Mouse (Mus musculus) liver, embryonic 15.5 days (tissue): ENCODE results near the gene 9030612E09Rik. TPM values are rescaled to one million over a fixed set of nuclear protein-coding genes. Genes with fewer than 3 reads are reported as not detected.

Source experiments
- ATAC-seq: fragments of 200-750 bp; cut with Nextera tagmentation; 2 replicates; pipeline ENCODE4 v1.8.0; 2017; ENCODE audit warnings: moderate number of reproducible peaks, mild to moderate bottlenecking, moderate library complexity; ENCODE audit not compliant: insufficient read depth
- H3K27ac ChIP-seq: fragments of 300-500 bp; sonication (generic); replicated peaks from 2 replicates; pipeline ENCODE4 v1.5.1; 2015; ENCODE audit warnings: mild to moderate bottlenecking, inconsistent platforms
- H3K27me3 ChIP-seq: fragments of 300-500 bp; sonication (generic); 2 replicates; pipeline ENCODE4 v1.6.1; 2015; ENCODE audit warnings: mild to moderate bottlenecking, inconsistent platforms
- H3K36me3 ChIP-seq: fragments of 300-500 bp; sonication (generic); replicated peaks from 2 replicates; pipeline ENCODE4 v1.6.1; 2015; ENCODE audit warnings: moderate library complexity, mild to moderate bottlenecking, inconsistent platforms
- H3K4me1 ChIP-seq: fragments of 300-500 bp; sonication (generic); replicated peaks from 2 replicates; pipeline ENCODE4 v1.6.1; 2015; ENCODE audit warnings: inconsistent platforms
- H3K4me2 ChIP-seq: fragments of 300-500 bp; sonication (generic); 2 replicates; pipeline ENCODE4 v1.6.1; 2015; ENCODE audit warnings: moderate library complexity, mild to moderate bottlenecking, inconsistent platforms
- H3K4me3 ChIP-seq: fragments of 300-500 bp; sonication (generic); replicated peaks from 2 replicates; pipeline ENCODE4 v1.5.1; 2015; ENCODE audit warnings: mild to moderate bottlenecking, inconsistent platforms
- H3K9ac ChIP-seq: fragments of 300-500 bp; sonication (generic); 2 replicates; pipeline ENCODE4 v1.6.1; 2015; ENCODE audit warnings: moderate library complexity, mild to moderate bottlenecking, inconsistent platforms
- H3K9me3 ChIP-seq: fragments of 300-500 bp; sonication (generic); replicated peaks from 2 replicates; pipeline ENCODE4 v1.6.1; 2016; ENCODE audit warnings: inconsistent platforms
- WGBS: fragments of 180-500 bp; shearing (Covaris S2); methylation state at CpG from one replicate; pipeline ENCODE4 v1.1.7; 2015; ENCODE audit warnings: mixed read lengths; ENCODE audit not compliant: insufficient replicate concordance; 5-methylcytosine and 5-hydroxymethylcytosine counted together
- polyA plus RNA-seq: library from polyadenylated mRNA; unstranded; fragments of >200 nt; fragmentation: Nextera tagmentation; extraction: Ambion mirVana; gene quantifications from 2 replicates; pipeline ENCODE4 v1.2.1, GENCODE M21; 2015

9030612E09Rik gene
- polyA plus RNA-seq = not detected in 2 replicates

- Histone ChIP-seq H3K36me3 (no peaks in the 10 kb centered on the region), H3K4me3 (peak within 1 kb of the TSS; percentile 50), H3K27ac (no peak within 1 kb of the TSS), H3K9ac (no peak within 1 kb of the TSS), H3K4me1 (peaks cover 5% of the 10 kb centered on the region; the same call in 1 of the 2 replicates), H3K9me3 (no peaks in the 10 kb centered on the region), H3K4me2 (peak within 1 kb of the TSS; percentile 71), H3K27me3 (peaks cover 94% of the 10 kb centered on the region)
- WGBS = under 1% methylated on average over 81 of the region's 91 CpGs
- no peak for ATAC-seq
Measured at GRCm38 (mm10) chr10:43174326-43175155, at the start of gene 9030612E09Rik, which contains the start of gene Sobp. TSS of gene 9030612E09Rik (plus strand) at chr10:43174704. TSS of gene Sobp (minus strand) at chr10:43174530.

- WGBS = 54% methylated on average over 3 of the region's 3 CpGs
- ATAC-seq = no peak
- Histone ChIP-seq H3K9ac (no peak overlapping the region), H3K4me3 (no peak overlapping the region), H3K4me1 (no peaks in the 10 kb centered on the region), H3K36me3 (no peaks in the 10 kb centered on the region), H3K27ac (no peak overlapping the region), H3K9me3 (no peaks in the 10 kb centered on the region), H3K4me2 (no peak overlapping the region), H3K27me3 (no peaks in the 10 kb centered on the region)
Measured at GRCm38 (mm10) chr10:43128750-43129149, 45.8 kb upstream of the 9030612E09Rik start.

GRCm38 (mm10) chr10:43134027-43134426, 40.5 kb upstream of the 9030612E09Rik start:
- H3K4me2 ChIP-seq = no peak overlapping the region
- H3K4me1 ChIP-seq = no peaks in the 10 kb centered on the region
- no peak overlapping the region for H3K4me3 ChIP-seq
- H3K27me3 ChIP-seq = no peaks in the 10 kb centered on the region
- H3K9me3 ChIP-seq = no peaks in the 10 kb centered on the region
- H3K27ac ChIP-seq = no peak overlapping the region
- ATAC-seq = no peak
- no peak overlapping the region for H3K9ac ChIP-seq
- no peaks in the 10 kb centered on the region for H3K36me3 ChIP-seq
- WGBS = 73% methylated on average over 11 of the region's 11 CpGs

DNA sequence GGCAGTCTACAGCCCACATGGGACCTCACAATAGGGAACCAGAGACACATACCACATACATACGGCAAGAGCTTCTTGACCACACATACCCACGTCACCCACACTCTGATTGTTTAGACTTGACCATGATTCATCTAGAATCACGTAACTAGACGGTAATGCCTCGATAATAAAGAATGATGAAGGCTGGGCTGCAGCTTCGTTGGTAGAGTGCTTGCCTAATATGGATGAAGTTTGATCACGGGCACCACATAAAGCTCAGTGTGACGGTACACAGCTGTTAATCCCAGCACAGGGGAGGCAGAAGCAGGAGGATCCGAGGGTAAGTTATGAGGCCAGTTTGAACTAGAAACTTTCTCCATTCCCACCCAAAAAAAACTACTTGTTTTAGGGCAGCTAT, 31.3 kb upstream of the 9030612E09Rik start:
- Histone ChIP-seq H3K27me3 (no peaks in the 10 kb centered on the region), H3K9me3 (no peaks in the 10 kb centered on the region), H3K27ac (no peak overlapping the region), H3K4me3 (no peak overlapping the region), H3K4me2 (no peak overlapping the region), H3K36me3 (no peaks in the 10 kb centered on the region), H3K9ac (no peak overlapping the region), H3K4me1 (no peaks in the 10 kb centered on the region)
- 67% methylated on average over 9 of the region's 9 CpGs for WGBS
- ATAC-seq = no peak

DNA sequence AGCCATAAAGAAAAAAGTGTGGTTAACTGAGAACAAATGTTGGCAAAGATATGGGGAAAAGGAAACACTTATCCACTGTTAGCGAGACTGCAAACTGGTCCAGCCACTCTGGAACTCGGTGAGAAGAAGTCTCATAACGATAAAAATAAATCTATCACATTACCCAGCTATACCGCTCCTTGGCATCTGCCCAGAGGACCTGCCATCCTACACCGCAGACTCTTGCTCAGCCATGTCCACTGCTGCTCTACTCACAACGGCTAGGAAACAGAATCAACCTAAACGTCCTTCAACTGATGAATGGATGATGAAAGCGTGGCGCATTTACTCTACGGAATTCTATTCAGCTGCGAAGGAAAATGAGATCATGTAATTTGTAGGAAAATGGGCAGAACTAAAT, 26.0 kb upstream of the 9030612E09Rik start:
- ATAC-seq = no peak
- Histone ChIP-seq H3K4me3 (no peak overlapping the region), H3K27ac (no peak overlapping the region), H3K27me3 (no peaks in the 10 kb centered on the region), H3K4me2 (no peak overlapping the region), H3K4me1 (no peaks in the 10 kb centered on the region), H3K9me3 (no peaks in the 10 kb centered on the region), H3K9ac (no peak overlapping the region), H3K36me3 (no peaks in the 10 kb centered on the region)
- WGBS = 62% methylated on average over 11 of the region's 11 CpGs

DNA sequence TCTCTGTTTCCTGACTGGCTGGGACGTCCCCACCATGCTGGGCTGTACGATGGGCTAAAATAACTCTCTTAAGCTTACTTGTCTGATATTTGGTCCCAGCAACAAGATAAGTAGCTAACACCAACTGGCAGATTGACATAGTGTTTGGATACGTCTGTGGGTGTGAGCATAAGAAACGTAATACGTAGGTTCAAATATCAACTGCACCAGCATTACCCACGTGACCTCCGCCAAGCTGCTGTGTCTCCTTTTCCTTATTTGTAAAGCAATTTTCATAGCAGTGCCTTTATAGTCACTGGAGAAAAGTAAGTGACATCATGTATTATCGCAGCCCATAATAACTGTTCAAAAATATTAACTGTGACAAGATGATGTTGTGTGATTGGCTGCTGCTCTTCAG, 21.9 kb upstream of the 9030612E09Rik start:
- no peak overlapping the region for H3K4me2 ChIP-seq
- H3K9me3 ChIP-seq = no peaks in the 10 kb centered on the region
- no peak overlapping the region for H3K4me3 ChIP-seq
- H3K9ac ChIP-seq = no peak overlapping the region
- WGBS = 66% methylated on average over 8 of the region's 8 CpGs
- H3K27ac ChIP-seq = no peak overlapping the region
- ATAC-seq = no peak
- H3K27me3 ChIP-seq = no peaks in the 10 kb centered on the region
- H3K4me1 ChIP-seq = no peaks in the 10 kb centered on the region; the same call in 1 of the 2 replicates
- H3K36me3 ChIP-seq = no peaks in the 10 kb centered on the region

DNA sequence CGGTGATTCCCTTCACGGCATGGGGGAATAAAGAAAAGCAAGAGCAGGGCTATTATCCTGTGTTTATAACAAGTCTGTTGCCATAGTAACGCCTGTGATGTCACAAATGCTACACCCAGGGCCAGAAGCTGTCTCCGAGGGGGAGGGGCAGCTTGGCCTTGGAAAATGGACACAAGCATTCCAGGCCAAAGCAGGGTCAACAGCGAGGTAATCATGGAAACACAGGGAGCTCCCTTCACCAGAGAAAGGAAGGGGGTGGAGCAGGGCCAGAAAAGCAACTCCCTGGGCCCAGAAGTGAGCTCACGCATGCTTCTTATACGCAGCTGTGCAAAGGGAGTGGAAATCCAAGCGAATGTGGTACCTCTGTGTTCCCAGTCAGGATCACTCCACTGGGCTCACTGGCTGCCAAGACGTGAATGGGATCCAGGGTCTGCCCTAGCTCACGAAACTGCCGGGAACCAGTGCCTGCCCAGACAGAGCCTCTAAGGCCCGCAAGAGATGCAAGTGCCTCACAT, 19.4 kb upstream of the 9030612E09Rik start:
- H3K4me1 ChIP-seq = no peaks in the 10 kb centered on the region; the same call in 1 of the 2 replicates
- no peaks in the 10 kb centered on the region for H3K36me3 ChIP-seq
- no peak overlapping the region for H3K4me2 ChIP-seq
- no peak overlapping the region for H3K9ac ChIP-seq
- no peak for ATAC-seq
- H3K9me3 ChIP-seq = no peaks in the 10 kb centered on the region
- no peak overlapping the region for H3K27ac ChIP-seq
- 47% methylated on average over 12 of the region's 12 CpGs for WGBS
- no peaks in the 10 kb centered on the region for H3K27me3 ChIP-seq
- H3K4me3 ChIP-seq = no peak overlapping the region

DNA sequence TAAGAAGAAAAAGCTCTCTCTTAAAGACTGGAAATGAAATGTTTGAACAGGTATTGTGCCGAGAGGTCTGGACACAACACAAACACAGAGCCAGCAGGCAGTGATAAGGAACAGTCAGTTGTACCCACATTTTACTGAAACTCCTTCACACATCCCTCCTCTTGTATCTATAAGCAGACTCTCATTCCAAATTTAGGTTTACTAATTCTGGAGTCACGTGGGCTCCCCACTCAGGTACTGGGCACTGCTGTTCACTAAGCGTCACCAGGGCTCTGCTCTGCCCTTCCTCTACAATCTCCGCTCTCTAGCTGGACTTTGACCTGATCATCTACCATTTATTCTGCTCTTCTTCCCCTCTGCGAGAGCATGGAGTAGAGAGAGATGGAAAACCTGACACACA, 15.6 kb upstream of the 9030612E09Rik start:
- H3K27me3 ChIP-seq = no peaks in the 10 kb centered on the region
- H3K9ac ChIP-seq = no peak overlapping the region

DNA sequence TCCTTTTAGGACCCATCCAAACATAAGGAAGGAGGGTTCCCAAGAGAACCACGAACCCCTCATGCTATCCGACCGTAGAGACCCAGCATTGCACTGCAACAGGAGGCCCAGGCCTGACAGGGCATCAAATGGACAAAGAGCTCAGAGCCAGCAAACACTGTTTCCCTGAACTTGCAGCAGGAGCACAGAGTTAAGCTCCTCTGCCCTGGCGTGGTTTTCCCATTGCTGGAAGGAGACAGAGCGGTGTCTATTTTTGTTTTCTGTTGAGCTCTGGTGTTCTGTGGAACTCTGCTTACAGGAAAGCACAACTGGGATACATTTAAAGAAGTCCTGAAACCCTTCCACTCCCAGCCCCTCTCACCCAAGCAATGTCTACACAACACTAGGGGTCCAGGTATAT, 15.2 kb upstream of the 9030612E09Rik start:
- no peak overlapping the region for H3K4me3 ChIP-seq
- H3K27me3 ChIP-seq = no peaks in the 10 kb centered on the region
- no peak for ATAC-seq
- no peaks in the 10 kb centered on the region; the same call in 1 of the 2 replicates for H3K4me1 ChIP-seq
- H3K4me2 ChIP-seq = no peak overlapping the region
- no peak overlapping the region for H3K27ac ChIP-seq
- H3K9ac ChIP-seq = no peak overlapping the region
- H3K9me3 ChIP-seq = no peaks in the 10 kb centered on the region
- no peaks in the 10 kb centered on the region for H3K36me3 ChIP-seq
- 62% methylated on average over 5 of the region's 5 CpGs for WGBS

More for the DNA sequence above, 15.6 kb upstream of the 9030612E09Rik start:
- no peak overlapping the region for H3K27ac ChIP-seq
- H3K36me3 ChIP-seq = no peaks in the 10 kb centered on the region
- H3K4me2 ChIP-seq = no peak overlapping the region
- no peaks in the 10 kb centered on the region for H3K9me3 ChIP-seq
- 53% methylated on average over 5 of the region's 5 CpGs for WGBS
- H3K4me3 ChIP-seq = no peak overlapping the region
- H3K4me1 ChIP-seq = no peaks in the 10 kb centered on the region; the same call in 1 of the 2 replicates
- no peak for ATAC-seq

DNA sequence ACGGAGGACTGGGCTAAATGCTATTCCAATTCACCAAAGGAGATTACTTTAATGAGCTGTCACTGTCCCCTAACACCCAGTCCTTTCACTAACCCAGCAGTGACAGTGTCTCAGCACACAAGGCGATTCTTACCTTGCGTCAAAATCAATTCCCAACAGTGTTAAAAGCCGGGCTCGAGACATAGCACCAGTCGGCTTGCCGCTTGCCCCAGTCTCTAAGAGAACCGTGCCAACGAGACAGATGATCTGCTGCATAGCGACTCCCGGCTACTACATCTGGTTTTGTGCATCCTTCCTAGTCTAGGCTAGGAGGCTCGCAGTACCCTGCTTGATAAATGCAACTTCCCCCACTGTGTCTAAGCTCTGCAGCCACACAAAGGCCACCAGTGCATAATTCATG, 12.2 kb upstream of the 9030612E09Rik start:
- Histone ChIP-seq H3K36me3 (no peaks in the 10 kb centered on the region), H3K27ac (no peak overlapping the region), H3K9ac (no peak overlapping the region), H3K4me2 (no peak overlapping the region), H3K4me1 (no peaks in the 10 kb centered on the region), H3K27me3 (no peaks in the 10 kb centered on the region), H3K4me3 (no peak overlapping the region), H3K9me3 (no peaks in the 10 kb centered on the region)
- no peak for ATAC-seq
- 74% methylated on average over 12 of the region's 12 CpGs for WGBS

GRCm38 (mm10) chr10:43164406-43164805, 10.1 kb upstream of the 9030612E09Rik start:
- no peaks in the 10 kb centered on the region for H3K4me1 ChIP-seq
- H3K36me3 ChIP-seq = no peaks in the 10 kb centered on the region
- no peak for ATAC-seq
- no peak overlapping the region for H3K27ac ChIP-seq
- no peak overlapping the region for H3K9ac ChIP-seq
- no peak overlapping the region for H3K4me2 ChIP-seq
- peaks cover 18% of the 10 kb centered on the region for H3K27me3 ChIP-seq
- WGBS = 73% methylated on average over 2 of the region's 2 CpGs
- no peak overlapping the region for H3K4me3 ChIP-seq
- no peaks in the 10 kb centered on the region for H3K9me3 ChIP-seq
